Mouse (Mus musculus) heart, postnatal 0 days (tissue): ENCODE measurements around the gene Map2.

ENCODE experiments used
- CTCF ChIP-seq: IDR thresholded peaks from 2 replicates; pipeline ENCODE4 v1.5.1; 2016; ENCODE audit warnings: antibody characterized with exemption, control low read depth, low read depth
- EP300 ChIP-seq: IDR thresholded peaks from 2 replicates; pipeline ENCODE4 v1.6.1; 2016; ENCODE audit warnings: antibody characterized with exemption, low read depth

GRCm38 (mm10) chr1:66168722-66169121 lies 6.4 kb upstream of the Map2 start:
- TF ChIP-seq CTCF (no peak), EP300 (no peak)
